Mouse (Mus musculus): ENCODE measurements around the gene Gnaz. TPM values are rescaled to one million over a fixed set of nuclear protein-coding genes. Genes with fewer than 3 reads are reported as not detected.
"Not testable (repeated sequence)": the region's sequence is repeated elsewhere in the genome, so short reads cannot be mapped to it uniquely, and the experiment has no call there.

Gnaz gene
- polyA plus RNA-seq, 1 experiment from 2014 or later, result 33.9 TPM

GRCm38 (mm10) chr10:75036883-75037379 lies 70.0 kb downstream of the Gnaz start, which contains the start of gene Rab36:
Gene Rab36, plus strand, starts transcription at chr10:75037058.
- under 1% methylated on average over 36 of the region's 36 CpGs for WGBS
- Histone ChIP-seq H3K9me3 (no peaks in the 10 kb centered on the region), H3K36me3 (no peaks in the 10 kb centered on the region), H3K27me3 (replicated peaks) (no peaks in the 10 kb centered on the region), H3K4me3 (peak within 1 kb of the TSS; percentile 39), H3K9ac (peak within 1 kb of the TSS; percentile 47), H3K27ac (peak within 1 kb of the TSS; percentile 72; the same call in 1 of the 2 replicates), H3K4me2 (replicated peaks) (peak within 1 kb of the TSS; percentile 76), H3K4me1 (peaks cover 31% of the 10 kb centered on the region)
- peak; percentile 96 for ATAC-seq (ENCODE audit: low FRiP score, low read depth)

GRCm38 (mm10) chr10:75042060-75042459 lies 75.1 kb downstream of the Gnaz start:
- H3K9ac ChIP-seq; H3K36me3 ChIP-seq; ATAC-seq (ENCODE audit: low FRiP score, low read depth); H3K27ac ChIP-seq; H3K4me3 ChIP-seq; H3K9me3 ChIP-seq; H3K4me1 ChIP-seq; H3K27me3 ChIP-seq (replicated peaks); H3K4me2 ChIP-seq (replicated peaks): not testable (repeated sequence)
- 14% methylated on average over 1 of the region's 1 CpGs for WGBS

GRCm38 (mm10) chr10:75044459-75044858 lies 77.5 kb downstream of the Gnaz start:
- no peaks in the 10 kb centered on the region; the same call in 1 of the 2 replicates for H3K36me3 ChIP-seq
- WGBS, result 45% methylated on average over 7 of the region's 7 CpGs
- H3K4me1 ChIP-seq, result no peaks in the 10 kb centered on the region
- no peak overlapping the region for H3K9ac ChIP-seq
- H3K27me3 ChIP-seq (replicated peaks), result no peaks in the 10 kb centered on the region
- no peak overlapping the region for H3K4me2 ChIP-seq (replicated peaks)
- ATAC-seq (ENCODE audit: low FRiP score, low read depth), result no peak
- H3K27ac ChIP-seq, result no peak overlapping the region
- no peak overlapping the region for H3K4me3 ChIP-seq
- H3K9me3 ChIP-seq, result no peaks in the 10 kb centered on the region

GRCm38 (mm10) chr10:75045831-75046230 lies 78.9 kb downstream of the Gnaz start:
- ATAC-seq (ENCODE audit: low FRiP score, low read depth), result no peak
- Histone ChIP-seq H3K36me3 (no peaks in the 10 kb centered on the region; the same call in 1 of the 2 replicates), H3K4me2 (replicated peaks) (no peak overlapping the region), H3K27me3 (replicated peaks) (no peaks in the 10 kb centered on the region), H3K4me1 (no peaks in the 10 kb centered on the region), H3K27ac (no peak overlapping the region), H3K9me3 (no peaks in the 10 kb centered on the region), H3K4me3 (no peak overlapping the region), H3K9ac (no peak overlapping the region)
- 93% methylated on average over 15 of the region's 15 CpGs for WGBS

- H3K9ac ChIP-seq, result no peak overlapping the region
- H3K36me3 ChIP-seq, result no peaks in the 10 kb centered on the region; the same call in 1 of the 2 replicates
- no peaks in the 10 kb centered on the region for H3K4me1 ChIP-seq
- 93% methylated on average over 7 of the region's 7 CpGs for WGBS
- no peak overlapping the region for H3K4me2 ChIP-seq (replicated peaks)
- no peak overlapping the region for H3K4me3 ChIP-seq
- H3K9me3 ChIP-seq, result no peaks in the 10 kb centered on the region
- no peak overlapping the region for H3K27ac ChIP-seq
- no peak for ATAC-seq (ENCODE audit: low FRiP score, low read depth)
- no peaks in the 10 kb centered on the region for H3K27me3 ChIP-seq (replicated peaks)
Observed at GRCm38 (mm10) chr10:75048711-75049110, 81.7 kb downstream of the Gnaz start.

GRCm38 (mm10) chr10:75051364-75052074 lies 84.5 kb downstream of the Gnaz start:
- Histone ChIP-seq H3K4me1 (peaks cover 11% of the 10 kb centered on the region), H3K27ac (no peak overlapping the region), H3K4me2 (replicated peaks) (no peak overlapping the region), H3K4me3 (no peak overlapping the region), H3K27me3 (replicated peaks) (no peaks in the 10 kb centered on the region), H3K9me3 (no peaks in the 10 kb centered on the region), H3K36me3 (no peaks in the 10 kb centered on the region; the same call in 1 of the 2 replicates), H3K9ac (no peak overlapping the region)
- no peak for ATAC-seq (ENCODE audit: low FRiP score, low read depth)
- WGBS, result 94% methylated on average over 21 of the region's 21 CpGs

GRCm38 (mm10) chr10:75052902-75053301 lies 85.9 kb downstream of the Gnaz start:
- Histone ChIP-seq H3K9ac (no peak overlapping the region), H3K4me3 (no peak overlapping the region), H3K27ac (no peak overlapping the region), H3K36me3 (no peaks in the 10 kb centered on the region; the same call in 1 of the 2 replicates), H3K27me3 (replicated peaks) (no peaks in the 10 kb centered on the region), H3K9me3 (no peaks in the 10 kb centered on the region), H3K4me1 (peaks cover 11% of the 10 kb centered on the region), H3K4me2 (replicated peaks) (no peak overlapping the region)
- ATAC-seq (ENCODE audit: low FRiP score, low read depth), result no peak
- 79% methylated on average over 8 of the region's 8 CpGs for WGBS

GRCm38 (mm10) chr10:75053655-75054054 lies 86.7 kb downstream of the Gnaz start:
- no peak overlapping the region for H3K4me2 ChIP-seq (replicated peaks)
- no peak for ATAC-seq (ENCODE audit: low FRiP score, low read depth)
- no peak overlapping the region for H3K9ac ChIP-seq
- no peak overlapping the region for H3K4me3 ChIP-seq
- H3K27me3 ChIP-seq (replicated peaks), result no peaks in the 10 kb centered on the region
- no peaks in the 10 kb centered on the region; the same call in 1 of the 2 replicates for H3K36me3 ChIP-seq
- H3K9me3 ChIP-seq, result no peaks in the 10 kb centered on the region
- WGBS, result 88% methylated on average over 4 of the region's 4 CpGs
- H3K4me1 ChIP-seq, result peaks cover 11% of the 10 kb centered on the region
- H3K27ac ChIP-seq, result no peak overlapping the region

GRCm38 (mm10) chr10:75054125-75054524 lies 87.1 kb downstream of the Gnaz start:
- peaks cover 11% of the 10 kb centered on the region for H3K4me1 ChIP-seq
- no peak for ATAC-seq (ENCODE audit: low FRiP score, low read depth)
- no peak overlapping the region for H3K9ac ChIP-seq
- no peaks in the 10 kb centered on the region for H3K9me3 ChIP-seq
- no peak overlapping the region for H3K4me3 ChIP-seq
- no peaks in the 10 kb centered on the region for H3K27me3 ChIP-seq (replicated peaks)
- no peaks in the 10 kb centered on the region for H3K36me3 ChIP-seq
- no peak overlapping the region for H3K27ac ChIP-seq
- 81% methylated on average over 6 of the region's 6 CpGs for WGBS
- no peak overlapping the region for H3K4me2 ChIP-seq (replicated peaks)

- Histone ChIP-seq H3K36me3 (no peaks in the 10 kb centered on the region), H3K27ac (no peak overlapping the region), H3K4me1 (peaks cover 20% of the 10 kb centered on the region), H3K9ac (no peak overlapping the region), H3K9me3 (no peaks in the 10 kb centered on the region), H3K4me2 (replicated peaks) (no peak overlapping the region), H3K27me3 (replicated peaks) (no peaks in the 10 kb centered on the region), H3K4me3 (no peak overlapping the region)
- no peak for ATAC-seq (ENCODE audit: low FRiP score, low read depth)
- 63% methylated on average over 5 of the region's 5 CpGs for WGBS
Observed at GRCm38 (mm10) chr10:75055672-75056071, 88.7 kb downstream of the Gnaz start.

- 16% methylated on average over 4 of the region's 4 CpGs for WGBS
- Histone ChIP-seq H3K4me1 (peaks cover 22% of the 10 kb centered on the region), H3K27me3 (replicated peaks) (no peaks in the 10 kb centered on the region), H3K9ac (no peak overlapping the region), H3K36me3 (no peaks in the 10 kb centered on the region), H3K4me3 (no peak overlapping the region), H3K27ac (0 out of 2 replicates have a peak overlapping the region, but pooled peaks have one; percentile 29), H3K9me3 (no peaks in the 10 kb centered on the region), H3K4me2 (replicated peaks) (no peak overlapping the region)
- peak; percentile 12; the same call in 1 of the 2 replicates for ATAC-seq (ENCODE audit: low FRiP score, low read depth)
Observed at GRCm38 (mm10) chr10:75056255-75056654, 89.3 kb downstream of the Gnaz start.

GRCm38 (mm10) chr10:75058336-75058735 lies 91.4 kb downstream of the Gnaz start:
- H3K9ac ChIP-seq, result no peak overlapping the region
- 73% methylated on average over 8 of the region's 8 CpGs for WGBS
- no peak for ATAC-seq (ENCODE audit: low FRiP score, low read depth)

More at GRCm38 (mm10) chr10:75058336-75058735, 91.4 kb downstream of the Gnaz start:
- H3K27ac ChIP-seq, result no peak overlapping the region
- no peak overlapping the region for H3K4me3 ChIP-seq
- H3K4me1 ChIP-seq, result peaks cover 43% of the 10 kb centered on the region
- H3K4me2 ChIP-seq (replicated peaks), result 0 out of 2 replicates have a peak overlapping the region, but pooled peaks have one; percentile 84
- no peaks in the 10 kb centered on the region for H3K27me3 ChIP-seq (replicated peaks)
- H3K9me3 ChIP-seq, result no peaks in the 10 kb centered on the region
- no peaks in the 10 kb centered on the region for H3K36me3 ChIP-seq

Measured in neural tube, embryonic 12.5 days (tissue).